Mouse (Mus musculus) heart, embryonic 14.5 days (tissue): ENCODE data around the gene Slc25a25. TPM values are rescaled to one million over a fixed set of nuclear protein-coding genes. Genes with fewer than 3 reads are reported as not detected.

ENCODE experiments used
- ATAC-seq: fragments of 200-750 bp; cut with Nextera tagmentation; 2 replicates; pipeline ENCODE4 v1.8.0; 2017; ENCODE audit warnings: low read depth, moderate TSS enrichment; ENCODE audit not compliant: insufficient number of reproducible peaks, insufficient read depth, low FRiP score
- H3K27ac ChIP-seq, 2 experiments: fragments of 200-500 bp in 1 of 2; fragments of 300-500 bp in 1 of 2; sonication (generic) in 1 of 2; replicated peaks in 1 of 2; 2 replicates each; pipeline ENCODE4 v1.5.1; 2012 to 2014; ENCODE audit warnings: low read depth in 2 of 2, low read length in 2 of 2, control low read depth in 1 of 2, mild to moderate bottlenecking in 1 of 2, mixed read lengths in 1 of 2; ENCODE audit not compliant: control insufficient read depth in 1 of 2, insufficient read depth in 1 of 2
- H3K27me3 ChIP-seq: fragments of 300-500 bp; sonication (generic); 2 replicates; pipeline ENCODE4 v1.6.1; 2014; ENCODE audit warnings: mild to moderate bottlenecking, low read length, control low read depth; ENCODE audit not compliant: control insufficient read depth, insufficient read depth
- H3K36me3 ChIP-seq: fragments of 300-500 bp; sonication (generic); 2 replicates; pipeline ENCODE4 v1.6.1; 2014; ENCODE audit warnings: mild to moderate bottlenecking, control low read depth, low read length, mixed read lengths; ENCODE audit not compliant: control insufficient read depth, insufficient read depth
- H3K4me1 ChIP-seq, 2 experiments: fragments of 200-500 bp in 1 of 2; fragments of 300-500 bp in 1 of 2; sonication (generic) in 1 of 2; 2 replicates each; pipeline ENCODE4 v1.6.1; 2012 to 2014; ENCODE audit warnings: low read length in 2 of 2, control low read depth in 1 of 2, mixed read lengths in 1 of 2; ENCODE audit not compliant: control insufficient read depth in 2 of 2, insufficient read depth in 2 of 2
- H3K4me2 ChIP-seq: fragments of 300-500 bp; sonication (generic); 2 replicates; pipeline ENCODE4 v1.6.1; 2014; ENCODE audit warnings: mild to moderate bottlenecking, low read length
- H3K4me3 ChIP-seq, 2 experiments: fragments of 200-500 bp in 1 of 2; fragments of 300-500 bp in 1 of 2; sonication (generic) in 1 of 2; 2 replicates each; pipeline ENCODE4 v1.5.1; 2012 to 2014; ENCODE audit warnings: low read length in 2 of 2, mild to moderate bottlenecking in 2 of 2, control low read depth in 1 of 2, low read depth in 1 of 2, moderate library complexity in 1 of 2; ENCODE audit not compliant: control insufficient read depth in 1 of 2, insufficient read depth in 1 of 2
- H3K9ac ChIP-seq: fragments of 300-500 bp; sonication (generic); 2 replicates; pipeline ENCODE4 v1.6.1; 2014; ENCODE audit warnings: mild to moderate bottlenecking, low read length
- H3K9me3 ChIP-seq: fragments of 300-500 bp; sonication (generic); 2 replicates; pipeline ENCODE4 v1.6.1; 2016; ENCODE audit warnings: low read length, control low read depth; ENCODE audit not compliant: control insufficient read depth
- WGBS: fragments of 180-500 bp; shearing (Covaris S2); extraction: QIAGEN DNeasy Blood & Tissue Kit; methylation state at CpG from one replicate; pipeline ENCODE4 v1.1.7; 2014; 5-methylcytosine and 5-hydroxymethylcytosine counted together
- polyA plus RNA-seq: library from polyadenylated mRNA; unstranded; fragments of >200 nt; fragmentation: Nextera tagmentation; extraction: Ambion mirVana; gene quantifications from 2 replicates; pipeline ENCODE4 v1.2.1, GENCODE M21; 2014

Slc25a25 gene
- polyA plus RNA-seq, 1 experiment from 2014 or later = 8.0 TPM

- Histone ChIP-seq H3K9me3 (no peaks in the 10 kb centered on the region), H3K9ac (no peak overlapping the region), H3K4me1 (peaks cover 0 to 15% of the 10 kb centered on the region in 2 experiments; a peak in 3 of 4 replicates), H3K36me3 (peaks cover 7% of the 10 kb centered on the region; the same call in 1 of the 2 replicates), H3K4me3 (no peak overlapping the region), H3K27me3 (no peaks in the 10 kb centered on the region), H3K27ac (no peak overlapping the region), H3K4me2 (no peak overlapping the region)
- ATAC-seq = no peak
- 70% methylated on average over 6 of the region's 6 CpGs for WGBS
Measured at GRCm38 (mm10) chr2:32439177-32439576, 12.1 kb downstream of the Slc25a25 start.

DNA sequence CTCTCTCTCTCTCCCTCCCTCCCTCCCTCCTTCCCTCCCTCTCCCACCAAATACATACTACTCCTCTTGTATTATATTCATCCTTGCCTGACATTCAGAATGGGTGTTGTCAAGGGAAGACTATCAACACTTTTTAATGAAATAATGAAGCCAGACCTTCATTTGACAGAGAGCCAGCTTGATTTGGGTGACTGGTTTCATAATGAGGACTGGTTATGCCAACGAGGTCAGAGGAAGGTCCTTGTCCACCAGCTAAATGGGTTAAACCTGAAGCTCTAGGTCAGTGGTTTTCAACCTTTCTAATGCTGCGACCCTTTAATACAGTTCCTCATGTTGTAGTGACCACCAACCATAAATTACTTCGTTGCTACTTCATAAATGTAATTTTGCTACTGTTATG, 12.5 kb downstream of the Slc25a25 start:
- peaks cover 0 to 15% of the 10 kb centered on the region in 2 experiments; a peak in 3 of 4 replicates for H3K4me1 ChIP-seq
- H3K9me3 ChIP-seq = no peaks in the 10 kb centered on the region
- no peak overlapping the region for H3K27ac ChIP-seq
- no peak overlapping the region for H3K4me2 ChIP-seq
- no peak for ATAC-seq
- H3K4me3 ChIP-seq = no peak overlapping the region
- peaks cover 2% of the 10 kb centered on the region; the same call in 1 of the 2 replicates for H3K36me3 ChIP-seq
- no peaks in the 10 kb centered on the region for H3K27me3 ChIP-seq
- no peak overlapping the region for H3K9ac ChIP-seq
- WGBS = 86% methylated on average over 3 of the region's 3 CpGs

DNA sequence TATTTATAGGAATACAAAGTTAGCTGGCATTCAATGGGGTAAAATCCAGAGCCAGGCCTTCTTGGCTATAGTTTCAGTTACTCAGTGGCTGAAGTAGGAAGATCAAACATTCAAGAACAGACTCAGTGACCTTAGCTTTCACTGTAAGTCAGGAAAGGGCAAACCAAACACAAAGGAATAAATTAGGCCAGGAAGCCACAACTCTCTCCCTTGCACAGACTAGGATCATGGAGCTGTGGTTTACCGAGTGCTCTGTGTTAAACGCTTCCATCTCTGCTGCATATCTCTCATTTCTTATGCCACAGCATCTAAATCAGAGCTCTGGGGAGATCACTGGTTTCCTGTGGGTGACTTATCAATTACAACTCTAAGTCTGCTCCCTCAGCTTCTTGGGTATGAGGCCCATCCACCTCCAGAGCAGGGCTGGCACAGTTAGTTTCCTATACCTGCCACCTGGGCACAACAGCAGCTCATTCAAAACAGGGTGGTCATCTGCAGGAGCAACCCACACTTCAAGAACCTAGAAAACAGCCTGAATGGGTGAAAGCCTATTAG, 13.6 kb downstream of the Slc25a25 start:
- Histone ChIP-seq H3K27me3 (no peaks in the 10 kb centered on the region), H3K36me3 (no peaks in the 10 kb centered on the region), H3K4me2 (no peak overlapping the region), H3K4me1 (peaks cover 0 to 15% of the 10 kb centered on the region in 2 experiments; a peak in 3 of 4 replicates), H3K4me3 (no peak overlapping the region), H3K9me3 (no peaks in the 10 kb centered on the region), H3K27ac (peak overlapping the region; percentile 20 to 75; a peak in 3 of 4 replicates), H3K9ac (peak overlapping the region; percentile 54; the same call in 1 of the 2 replicates)
- WGBS = 69% methylated on average over 2 of the region's 2 CpGs
- no peak for ATAC-seq

DNA sequence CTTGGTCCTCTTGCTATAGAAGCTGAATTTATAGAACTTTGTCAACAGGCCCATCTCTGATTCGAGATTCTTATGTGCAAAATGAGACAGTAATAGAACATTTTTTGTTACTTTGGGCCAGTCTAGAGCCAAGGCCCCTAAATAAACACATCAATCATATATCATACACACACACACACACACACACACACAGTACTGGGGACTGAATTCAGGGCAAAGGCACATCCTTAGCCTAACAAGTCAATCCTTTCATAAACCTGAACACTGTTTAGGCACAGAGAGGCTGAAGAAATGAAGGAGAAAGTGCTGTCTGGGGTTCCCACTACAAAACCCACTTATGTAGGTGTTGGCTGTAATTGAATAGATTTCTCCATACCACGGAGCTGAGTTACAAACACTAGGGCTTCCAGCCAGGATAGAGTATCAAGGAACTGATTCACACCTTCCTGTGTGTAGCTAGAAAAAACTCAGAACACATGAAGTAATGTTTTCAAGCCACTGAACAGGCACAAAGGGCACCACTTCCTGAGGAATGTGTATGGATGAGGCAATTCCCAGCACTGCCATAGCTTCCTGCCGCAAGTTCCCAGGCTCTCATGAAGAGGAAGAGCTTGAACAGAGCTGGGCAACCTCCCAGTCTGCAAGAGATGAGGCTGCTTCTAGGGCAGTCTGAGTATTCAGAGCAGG, 14.4 kb downstream of the Slc25a25 start:
- H3K27ac ChIP-seq = peak overlapping the region; percentile 42 to 75; a peak in 3 of 4 replicates
- H3K9ac ChIP-seq = no peak overlapping the region
- H3K4me3 ChIP-seq = no peak overlapping the region
- ATAC-seq = peak; percentile 78
- H3K27me3 ChIP-seq = no peaks in the 10 kb centered on the region
- H3K4me2 ChIP-seq = no peak overlapping the region
- no peaks in the 10 kb centered on the region for H3K9me3 ChIP-seq
- H3K36me3 ChIP-seq = no peaks in the 10 kb centered on the region
- 46% methylated on average over 3 of the region's 3 CpGs for WGBS
- H3K4me1 ChIP-seq = peaks cover 0 to 15% of the 10 kb centered on the region in 2 experiments; a peak in 3 of 4 replicates

- peak; percentile 82 for ATAC-seq
- Histone ChIP-seq H3K9me3 (no peaks in the 10 kb centered on the region), H3K4me2 (peak overlapping the region; percentile 65), H3K4me1 (peaks cover 20 to 21% of the 10 kb centered on the region in 2 experiments), H3K4me3 (peak overlapping the region; percentile 40 to 41), H3K27me3 (no peaks in the 10 kb centered on the region), H3K36me3 (no peaks in the 10 kb centered on the region), H3K27ac (peak overlapping the region; percentile 52 to 65), H3K9ac (peak overlapping the region; percentile 69)
- WGBS = 7% methylated on average over 18 of the region's 18 CpGs
Measured at GRCm38 (mm10) chr2:32430701-32431676, 20.3 kb downstream of the Slc25a25 start.

DNA sequence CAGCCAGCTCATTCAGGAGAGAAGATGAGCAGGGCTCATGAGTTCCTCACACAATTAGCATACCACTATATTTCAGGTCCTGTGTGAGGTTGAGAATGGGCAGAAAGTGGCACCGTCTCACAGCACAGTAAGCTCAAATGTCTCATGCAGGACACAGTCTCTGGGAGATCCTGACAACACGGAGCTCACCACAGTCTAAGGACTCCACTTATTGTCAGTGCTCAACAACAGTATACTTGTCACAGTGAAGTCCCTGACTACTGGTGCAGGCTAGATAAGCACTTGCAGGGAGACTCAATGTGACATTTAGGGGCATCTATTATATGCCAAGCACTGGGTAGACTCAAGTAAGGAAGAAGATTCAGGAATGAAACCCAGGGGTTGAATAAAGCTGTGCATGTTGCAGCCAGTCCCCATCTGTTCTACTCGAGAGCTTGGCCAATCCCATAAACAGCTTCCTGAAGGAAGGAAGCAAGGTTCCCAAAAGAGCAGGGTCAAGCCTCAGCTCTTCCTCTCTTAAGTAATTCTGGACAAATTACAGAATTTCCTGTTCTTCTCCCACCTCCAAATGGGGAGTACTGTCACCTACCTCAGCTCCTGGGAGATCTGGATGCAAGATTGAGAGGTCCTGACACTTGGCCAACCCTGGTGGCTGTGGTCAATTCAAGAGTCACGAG, 21.9 kb downstream of the Slc25a25 start:
- H3K4me2 ChIP-seq = no peak overlapping the region
- H3K4me1 ChIP-seq = peaks cover 26 to 32% of the 10 kb centered on the region in 2 experiments
- H3K9ac ChIP-seq = no peak overlapping the region
- H3K9me3 ChIP-seq = no peaks in the 10 kb centered on the region
- no peaks in the 10 kb centered on the region for H3K36me3 ChIP-seq
- no peaks in the 10 kb centered on the region for H3K27me3 ChIP-seq
- no peak overlapping the region for H3K4me3 ChIP-seq
- ATAC-seq = no peak
- WGBS = 73% methylated on average over 4 of the region's 4 CpGs
- H3K27ac ChIP-seq = no peak overlapping the region

GRCm38 (mm10) chr2:32428262-32428722, 23.0 kb downstream of the Slc25a25 start:
- no peaks in the 10 kb centered on the region for H3K27me3 ChIP-seq
- no peaks in the 10 kb centered on the region for H3K9me3 ChIP-seq
- no peak overlapping the region for H3K27ac ChIP-seq
- no peak overlapping the region for H3K4me2 ChIP-seq
- no peaks in the 10 kb centered on the region for H3K36me3 ChIP-seq
- no peak overlapping the region; the same call in 1 of the 2 replicates for H3K9ac ChIP-seq
- H3K4me1 ChIP-seq = peaks cover 30 to 41% of the 10 kb centered on the region in 2 experiments
- no peak for ATAC-seq
- WGBS = 60% methylated on average over 8 of the region's 8 CpGs
- no peak overlapping the region for H3K4me3 ChIP-seq
